Mouse (Mus musculus): Measurements from ENCODE around the gene Polr2e.

- TF ChIP-seq CTCF (conservative IDR thresholded peaks at IDR 0.05; ENCODE audit: low read length) (no peak), NANOG (IDR thresholded peaks at IDR 0.05; ENCODE audit: borderline replicate concordance, low read length) (no peak)
These were observed 40.9 kb upstream of the Polr2e start for GRCm38 (mm10) chr10:80080396-80081070.
